Mouse (Mus musculus) cerebellum, adult 11-12 months (tissue): ENCODE measurements around the gene Slc52a3.

ENCODE experiments used
- DNase-seq: peaks from one replicate; pipeline ENCODE4 v3.0.0; 2022

Slc52a3 gene

GRCm38 (mm10) chr2:151999669-152000290 lies 3.5 kb downstream of the Slc52a3 start:
- no peak for DNase-seq

- no peak for DNase-seq
Measured at GRCm38 (mm10) chr2:152000291-152000679, 4.0 kb downstream of the Slc52a3 start.

DNA sequence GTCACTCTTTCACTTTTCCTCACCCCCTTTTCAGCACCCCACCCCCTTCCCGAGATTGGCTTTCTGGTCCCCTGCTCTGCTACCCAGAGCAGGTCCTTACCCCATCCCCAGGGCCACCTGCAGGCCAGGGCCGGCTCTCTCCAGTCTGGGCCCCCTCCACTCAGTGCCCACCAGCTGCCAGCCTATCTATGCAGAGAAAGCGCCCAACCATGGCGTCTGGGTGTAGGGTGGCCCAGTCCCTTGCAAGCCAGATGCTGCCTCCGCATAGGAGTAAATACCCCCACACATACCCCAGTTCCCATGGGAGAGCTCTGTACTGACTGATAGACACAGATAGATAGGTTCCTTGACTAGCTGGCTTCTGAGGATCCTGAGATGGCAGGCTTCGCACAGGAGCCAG lies 4.4 kb downstream of the Slc52a3 start:
- DNase-seq, result no peak

DNA sequence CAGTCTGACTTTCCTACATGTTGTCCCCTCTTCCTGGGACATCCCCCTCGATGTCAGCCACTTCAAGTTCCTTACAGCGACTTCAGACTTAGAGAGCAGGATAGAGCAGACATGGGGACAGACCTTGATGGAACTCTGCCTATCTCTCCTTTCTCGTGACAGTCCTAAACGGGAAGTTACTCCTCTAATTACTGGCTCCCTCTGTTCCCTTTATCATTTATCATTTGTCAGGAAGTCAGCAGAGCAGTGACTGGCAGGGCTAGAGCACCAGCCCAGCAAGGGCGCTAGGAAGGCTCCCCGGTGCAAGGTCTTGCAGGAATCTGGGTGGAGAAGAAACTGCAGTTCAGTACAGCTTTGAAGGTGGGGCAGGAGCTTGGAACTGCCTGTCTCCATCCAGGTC lies 6.2 kb downstream of the Slc52a3 start:
- no peak for DNase-seq

DNA sequence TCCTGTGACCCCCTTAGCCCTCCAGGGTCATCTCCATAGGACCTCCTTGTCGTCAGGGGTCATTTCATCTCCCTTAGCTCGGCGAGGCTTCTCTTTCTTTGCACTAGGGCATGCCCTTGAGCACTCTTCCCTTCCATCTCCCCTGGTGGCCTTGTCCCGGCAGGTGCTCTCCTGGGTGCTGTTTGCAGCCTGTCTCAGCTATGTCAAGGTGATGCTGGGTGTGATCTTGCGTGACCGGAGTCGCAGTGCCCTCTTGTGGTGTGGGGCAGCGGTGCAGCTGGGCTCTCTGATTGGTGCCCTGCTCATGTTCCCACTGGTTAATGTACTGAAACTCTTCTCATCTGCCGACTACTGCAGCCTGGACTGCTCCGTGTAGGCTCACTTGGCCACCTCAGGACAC lies 11.5 kb downstream of the Slc52a3 start:
- no peak for DNase-seq

DNA sequence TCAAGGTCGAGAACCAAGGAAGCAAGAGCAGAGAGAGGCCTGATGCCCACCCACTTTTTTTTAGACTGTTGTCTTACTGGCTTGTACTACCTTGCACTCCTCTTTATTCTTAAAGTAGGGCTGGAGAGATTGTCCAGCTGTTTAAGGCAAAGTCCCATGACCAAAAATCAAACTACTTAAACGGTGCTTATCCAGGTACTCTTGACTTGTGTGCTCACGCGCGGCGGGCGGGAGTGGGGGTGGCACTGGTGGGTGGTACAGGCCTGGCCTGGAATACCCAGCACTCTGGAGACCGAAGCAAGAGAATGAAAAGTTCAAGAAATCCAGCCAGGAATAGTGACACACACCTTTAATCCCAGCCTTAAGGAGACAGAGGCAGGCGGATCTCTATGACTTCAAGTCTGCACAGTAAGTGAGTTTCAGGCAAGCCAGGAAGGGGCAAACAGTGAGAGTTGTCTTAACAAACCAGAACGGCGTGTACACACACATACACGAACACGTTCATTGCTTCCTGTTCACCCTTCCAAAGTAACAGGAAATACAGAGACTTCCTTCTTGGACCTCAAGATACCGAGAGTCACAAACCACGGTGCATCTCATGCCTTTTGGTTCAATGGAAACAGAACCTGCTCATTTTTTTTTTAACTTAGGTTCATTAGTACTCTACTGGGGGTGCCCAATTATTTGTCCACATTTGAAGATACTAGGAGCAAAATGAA lies 12.9 kb downstream of the Slc52a3 start:
- DNase-seq, result no peak

GRCm38 (mm10) chr2:152010251-152010650 lies 13.9 kb downstream of the Slc52a3 start:
- DNase-seq, result no peak

- DNase-seq, result no peak
Measured at GRCm38 (mm10) chr2:152010661-152011060, 14.3 kb downstream of the Slc52a3 start.

- DNase-seq, result no peak
Measured at GRCm38 (mm10) chr2:152011724-152012123, 15.4 kb downstream of the Slc52a3 start.

DNA sequence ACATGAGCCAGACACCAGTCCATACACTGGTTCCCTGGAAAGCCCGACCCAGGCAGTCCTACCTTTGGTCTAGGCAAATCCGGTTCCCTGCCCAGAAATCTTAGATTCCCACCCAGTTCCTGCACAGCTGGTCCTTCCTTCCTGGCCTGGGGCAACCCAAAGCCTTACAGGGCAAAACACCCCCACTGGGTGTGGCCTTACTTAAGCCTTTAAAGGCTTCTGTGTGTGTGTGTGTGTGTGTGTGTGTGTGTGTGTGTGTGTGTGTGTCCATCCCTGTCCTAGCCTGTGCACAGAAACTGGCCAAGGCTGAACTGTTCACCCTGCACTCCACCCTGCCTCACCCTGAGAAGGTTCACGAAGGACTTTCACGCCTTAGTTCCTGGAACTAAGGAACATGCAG lies 15.9 kb downstream of the Slc52a3 start:
- no peak for DNase-seq

DNA sequence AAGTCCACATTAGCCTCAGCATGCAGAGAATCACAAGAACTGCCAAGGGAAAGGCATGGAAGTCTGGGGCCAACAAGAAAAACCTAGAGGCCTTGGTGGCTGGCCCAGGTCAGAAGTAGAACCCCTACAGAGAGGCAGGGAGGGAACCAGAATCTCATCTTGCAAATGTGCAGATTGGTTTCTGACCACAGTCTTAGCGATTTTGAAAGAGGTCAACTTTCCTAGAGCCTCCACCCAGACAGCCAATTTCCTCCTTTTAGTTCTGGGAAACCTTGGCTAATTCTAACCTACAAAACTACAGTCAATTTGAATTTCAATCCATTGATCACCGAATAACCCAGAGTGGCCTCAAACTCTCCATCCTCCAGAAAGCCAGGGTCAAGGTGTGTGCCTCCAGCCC lies 16.4 kb downstream of the Slc52a3 start:
- DNase-seq, result no peak

GRCm38 (mm10) chr2:152015997-152016396 lies 19.7 kb downstream of the Slc52a3 start:
- no peak for DNase-seq

DNA sequence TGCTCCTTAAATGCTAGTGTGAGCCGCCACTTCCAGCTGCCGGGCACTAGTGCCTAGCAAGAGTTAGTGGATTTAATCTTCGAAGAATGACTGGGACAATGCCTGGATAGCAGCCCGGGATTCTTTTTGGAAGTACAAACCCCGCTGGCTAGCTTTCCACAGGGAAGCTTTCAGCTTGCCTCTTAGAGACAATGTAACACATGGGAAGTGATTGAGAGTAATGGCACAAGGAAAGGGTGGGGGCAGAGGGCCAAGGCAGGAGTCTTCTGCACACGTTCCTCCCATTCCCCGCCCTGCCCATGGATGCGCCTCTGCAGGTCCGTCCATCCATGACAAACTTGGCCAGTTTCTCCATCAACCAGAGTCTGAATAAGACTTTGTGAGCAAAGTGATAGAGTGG lies 20.4 kb downstream of the Slc52a3 start:
- no peak for DNase-seq

GRCm38 (mm10) chr2:152020255-152020654 lies 23.9 kb downstream of the Slc52a3 start:
- DNase-seq, result peak; percentile 16

DNA sequence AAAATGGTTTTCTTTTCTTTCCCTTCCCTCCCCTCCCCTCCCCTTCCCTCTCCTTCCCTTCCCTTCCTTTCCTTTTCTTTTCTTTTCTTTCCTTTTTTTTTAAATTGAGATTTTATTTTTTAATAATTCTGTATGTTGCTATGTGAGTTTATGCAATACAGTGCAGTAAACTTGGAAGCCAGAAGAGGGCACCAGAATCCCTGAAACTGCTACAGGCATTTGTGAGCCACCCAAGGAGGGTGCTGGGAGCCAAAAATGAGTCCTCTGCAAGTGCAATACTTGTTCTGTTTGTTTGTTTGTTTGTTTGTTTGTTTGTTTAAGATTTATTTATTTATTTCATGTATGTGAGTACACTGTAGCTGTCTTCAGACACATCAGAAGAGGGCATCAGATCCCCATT lies 25.7 kb downstream of the Slc52a3 start:
- DNase-seq, result no peak

DNA sequence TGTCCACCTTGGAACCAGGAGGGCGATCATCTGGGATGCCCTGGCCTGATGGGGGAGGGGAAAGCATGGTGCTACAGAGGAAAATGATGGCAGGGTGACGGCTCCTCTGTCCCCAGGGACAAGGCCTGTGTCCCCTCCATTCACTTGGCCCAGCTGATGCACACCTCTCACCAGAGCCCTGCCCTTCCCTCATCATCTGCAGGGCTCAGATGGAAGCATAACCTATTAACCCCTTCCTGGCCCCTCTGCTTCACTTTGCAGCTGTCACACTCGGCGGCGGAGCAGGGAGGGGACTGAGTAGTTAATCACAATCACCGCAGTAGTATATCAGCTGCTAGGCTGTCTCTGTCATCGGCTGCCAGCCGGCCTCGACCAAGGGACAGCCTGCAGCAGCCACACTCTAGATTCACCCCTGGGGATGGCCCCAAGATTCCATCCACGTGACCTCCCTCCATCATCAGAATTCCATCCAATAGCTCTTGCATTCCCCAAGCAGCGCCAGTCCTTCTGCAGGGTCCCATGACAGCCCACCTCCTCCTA lies 28.6 kb downstream of the Slc52a3 start:
- DNase-seq, result no peak

DNA sequence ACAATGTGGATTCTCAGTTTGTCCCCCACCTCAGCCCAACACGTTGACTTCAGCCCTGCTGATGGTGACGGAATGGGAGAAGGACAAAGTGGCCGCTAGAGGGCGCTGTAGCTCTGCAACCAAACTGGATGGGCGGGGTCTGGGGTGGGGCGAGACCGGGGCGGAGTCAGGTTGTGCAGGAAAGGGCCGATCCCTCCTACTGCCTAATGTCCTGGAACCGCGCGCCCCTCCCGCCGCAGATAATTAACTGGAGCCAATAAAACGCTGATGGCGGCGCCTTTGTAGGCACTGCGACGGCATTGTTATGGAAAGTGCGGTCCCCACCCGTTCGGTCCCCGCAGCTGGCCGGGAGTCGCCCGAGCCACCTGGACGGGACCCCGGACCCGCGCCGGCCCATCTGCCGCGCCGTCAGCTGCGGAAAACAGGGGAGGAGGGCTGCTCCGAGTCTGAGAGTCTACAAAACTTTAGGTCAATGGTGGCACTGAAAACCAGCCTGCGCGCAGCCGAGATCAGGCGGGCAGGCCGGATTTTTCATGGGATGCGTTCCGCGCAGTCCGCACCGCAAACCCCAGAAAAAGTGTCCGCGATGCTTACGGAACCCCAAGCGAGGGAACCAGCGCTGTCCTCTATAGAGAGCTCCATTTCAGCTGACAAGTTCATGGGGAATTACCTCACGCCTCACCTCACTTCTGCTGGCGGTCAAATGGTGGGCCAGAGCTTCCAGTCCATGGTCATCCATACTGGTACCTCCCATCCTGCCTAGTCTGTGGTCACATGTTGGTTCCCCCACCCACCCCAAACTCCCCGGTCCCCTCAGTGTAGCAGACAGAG lies 33.2 kb downstream of the Slc52a3 start:
- DNase-seq, result peak; percentile 80

DNA sequence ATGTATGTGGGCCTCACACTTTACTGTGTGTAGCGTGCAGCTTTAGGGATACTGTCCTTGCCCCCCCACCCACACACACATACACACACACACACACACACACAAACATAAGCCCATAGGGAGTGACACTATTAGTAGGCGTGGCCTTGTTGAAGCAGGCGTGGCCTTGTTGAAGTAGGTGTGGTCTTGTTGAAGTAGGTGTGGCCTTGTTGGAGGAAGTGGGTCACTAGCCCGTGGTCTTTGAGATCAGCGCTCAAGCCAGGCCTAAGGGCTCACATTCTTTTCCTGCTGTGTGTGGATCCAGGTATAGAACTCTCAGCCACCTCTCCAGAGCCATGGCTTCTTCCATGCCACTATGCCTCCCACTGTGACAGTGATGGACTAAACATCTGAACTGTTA lies 34.7 kb downstream of the Slc52a3 start:
- no peak for DNase-seq

DNA sequence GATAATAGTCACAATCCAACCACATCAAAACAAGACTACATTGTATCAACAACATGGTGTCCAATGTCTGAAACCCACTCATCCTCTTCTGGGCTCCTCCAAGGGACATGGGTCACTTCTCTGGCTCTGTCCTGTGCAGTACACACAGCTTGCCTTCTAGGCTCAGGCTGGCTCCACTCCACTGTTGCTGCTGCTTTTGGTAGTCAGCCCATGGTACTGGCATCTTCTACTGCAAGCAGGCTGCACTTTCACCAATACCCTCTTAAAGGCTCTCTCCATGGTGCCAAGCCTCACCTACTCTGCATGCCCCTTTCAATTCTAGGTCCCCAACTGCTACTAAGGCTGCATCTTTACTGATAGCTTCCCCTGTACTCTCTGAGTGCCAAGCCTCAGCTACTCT lies 43.8 kb downstream of the Slc52a3 start:
- DNase-seq, result no peak

GRCm38 (mm10) chr2:152047116-152048002 lies 51.0 kb downstream of the Slc52a3 start:
- no peak for DNase-seq

DNA sequence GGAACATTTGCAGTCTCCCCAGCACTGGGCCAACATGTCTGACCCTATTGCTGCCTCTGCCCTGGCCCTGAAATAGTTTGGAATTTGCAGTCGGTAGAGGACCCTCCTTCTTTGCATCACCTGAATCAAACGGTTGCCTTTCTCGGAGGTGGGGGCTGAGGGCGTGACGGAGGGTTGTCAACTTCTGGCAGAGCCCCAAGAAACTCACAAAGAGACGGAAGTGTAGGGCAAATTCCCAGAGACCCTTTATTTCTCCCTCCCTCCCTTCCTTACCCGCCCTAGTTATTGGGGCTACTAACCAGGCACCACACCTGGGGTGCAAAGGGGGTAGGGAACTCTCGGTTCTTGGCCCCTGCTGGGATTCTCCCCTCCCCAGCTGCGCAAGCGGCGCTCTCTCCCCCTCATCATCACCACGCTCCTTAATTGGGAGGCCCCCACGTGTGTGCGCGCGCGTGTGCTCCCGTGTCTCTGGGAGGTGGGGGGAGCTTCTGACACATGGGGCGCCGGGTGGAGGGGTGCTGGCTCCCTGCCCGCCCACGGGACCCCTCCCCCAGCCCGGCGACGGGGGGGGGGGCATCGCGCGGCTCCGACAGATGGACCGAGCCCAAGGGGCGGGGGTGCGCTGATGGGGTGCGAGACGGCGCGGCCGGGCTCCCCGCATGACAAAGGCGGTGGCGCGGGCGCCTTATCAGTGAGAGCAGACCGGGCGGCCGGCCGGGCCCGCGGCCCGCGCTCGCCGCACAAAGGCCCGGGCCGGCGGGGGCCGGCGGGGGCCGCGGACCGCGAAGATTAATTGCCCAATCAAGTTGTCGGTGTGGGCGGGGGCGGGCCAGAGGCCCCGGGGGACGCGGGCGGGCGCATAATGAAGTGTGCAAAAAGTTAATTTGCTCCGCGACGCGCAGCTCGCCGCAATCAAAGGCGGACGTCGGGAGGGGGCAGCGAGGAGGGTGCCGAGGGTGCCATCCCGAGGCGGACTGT lies 52.0 kb downstream of the Slc52a3 start:
- DNase-seq, result no peak
